ENCODE assay signal across 11 mouse cellular contexts in genomic region chr12:25534620-25534950, GRCm38 (mm10).
DNase-seq lines count a peak whose midpoint lies in the region; ATAC-seq and TF ChIP-seq lines count a peak whose summit lies in the region.
"Had no signal": no experiment of that assay in that cellular context is flagged by ENCODE, and none has a peak within 500 bp of the region (broad histone marks: within the 10 kb centered on the region; RNA-seq: fewer than 3 reads in every experiment).

No protein-coding gene starts in this region.

- H3K4me1 ChIP-seq in kidney, embryonic 14.5 days (ENCODE audit: control insufficient read depth, insufficient read depth, low read length) = 0 out of 2 replicates have a peak, but pooled peaks cover 5% of the 10 kb centered on the region
- H3K4me1 ChIP-seq in embryonic facial prominence, embryonic 15.5 days = peaks cover 42% of the 10 kb centered on the region
- H3K4me1 ChIP-seq: neural tube, embryonic 13.5 days had no signal

- H3K9me3 ChIP-seq in kidney, embryonic 14.5 days (ENCODE audit: control insufficient read depth, low read length) = no peaks in the 10 kb centered on the region
- no peaks in the 10 kb centered on the region for H3K9me3 ChIP-seq in embryonic facial prominence, embryonic 15.5 days (replicated peaks)
- H3K9me3 ChIP-seq: neural tube, embryonic 13.5 days had no signal

- no peaks in the 10 kb centered on the region for H3K36me3 ChIP-seq in kidney, embryonic 14.5 days (ENCODE audit: control insufficient read depth, insufficient read depth, low read length)
- no peaks in the 10 kb centered on the region for H3K36me3 ChIP-seq in embryonic facial prominence, embryonic 15.5 days
- H3K36me3 ChIP-seq: neural tube, embryonic 13.5 days had no signal

- DNase-seq in kidney, adult 9 months = no peak
- DNase-seq in embryo, embryonic 9.5 days (ENCODE audit: extremely low spot score) = peak; percentile 14
- DNase-seq in mesoderm, embryonic 11.5 days (ENCODE audit: low read depth, low spot score) = peak; percentile 37
- DNase-seq in right cerebral cortex, postnatal 36 days (ENCODE audit: low spot score in 2 of 2) = no peak
- no peak for DNase-seq in gastrocnemius, adult 2 months
- DNase-seq: cerebellum, postnatal 14 days; kidney, adult 11 months; lung, adult 18-20 months had no signal

- H3K27ac ChIP-seq in kidney, embryonic 14.5 days (ENCODE audit: low read depth, low read length) = peak overlapping the region; percentile 9; the same call in 1 of the 2 replicates
- H3K27ac ChIP-seq in embryonic facial prominence, embryonic 15.5 days (replicated peaks) = 0 out of 2 replicates have a peak overlapping the region, but pooled peaks have one; percentile 51
- H3K27ac ChIP-seq in gastrocnemius, adult 2 months = no peak overlapping the region
- H3K27ac ChIP-seq: neural tube, embryonic 13.5 days had no signal

- no peak overlapping the region for H3K4me3 ChIP-seq in kidney, embryonic 14.5 days (ENCODE audit: low read length)
- no peak overlapping the region for H3K4me3 ChIP-seq in embryonic facial prominence, embryonic 15.5 days (replicated peaks)
- H3K4me3 ChIP-seq in gastrocnemius, adult 2 months = no peak overlapping the region
- H3K4me3 ChIP-seq: neural tube, embryonic 13.5 days had no signal

- H3K4me2 ChIP-seq in kidney, embryonic 14.5 days (replicated peaks; ENCODE audit: low read depth, low read length) = no peak overlapping the region
- H3K4me2 ChIP-seq in embryonic facial prominence, embryonic 15.5 days (replicated peaks) = no peak overlapping the region
- H3K4me2 ChIP-seq: neural tube, embryonic 13.5 days had no signal

- intact Hi-C loops in gastrocnemius, adult 2 months (cut with DNase I) = no loop called here

- ATAC-seq in kidney, embryonic 14.5 days (ENCODE audit: low FRiP score, low TSS enrichment) = peak; percentile 60
- no peak for ATAC-seq in embryonic facial prominence, embryonic 15.5 days (ENCODE audit: insufficient number of reproducible peaks, low FRiP score, low TSS enrichment, low read depth)

- WGBS in kidney, embryonic 14.5 days = 27% methylated on average over 5 of the region's 5 CpGs
- WGBS in embryonic facial prominence, embryonic 15.5 days = 42% methylated on average over 5 of the region's 5 CpGs

- no peak for TF ChIP-seq CTCF in gastrocnemius, adult 2 months (IDR thresholded peaks at IDR 0.05)

- no peaks in the 10 kb centered on the region for H3K27me3 ChIP-seq in kidney, embryonic 14.5 days (ENCODE audit: control insufficient read depth, insufficient read depth, low read length)
- H3K27me3 ChIP-seq in embryonic facial prominence, embryonic 15.5 days = no peaks in the 10 kb centered on the region
- H3K27me3 ChIP-seq: neural tube, embryonic 13.5 days had no signal

- H3K9ac ChIP-seq in kidney, embryonic 14.5 days (ENCODE audit: low read depth, low read length) = no peak overlapping the region
- no peak overlapping the region for H3K9ac ChIP-seq in embryonic facial prominence, embryonic 15.5 days
- H3K9ac ChIP-seq: neural tube, embryonic 13.5 days had no signal

Comparison
In these comparisons a context has a peak if more than half of its experiments do, and no peak if none do; other contexts are left out.
1. DNase-seq: peak in embryo, embryonic 9.5 days (single experiment) and mesoderm, embryonic 11.5 days (single experiment); none in kidney, adult 9 months (single experiment), right cerebral cortex, postnatal 36 days (0 of 2) and gastrocnemius, adult 2 months (single experiment).